Comparison of ENCODE assay signal across 9 mouse cellular contexts in the genomic region with DNA sequence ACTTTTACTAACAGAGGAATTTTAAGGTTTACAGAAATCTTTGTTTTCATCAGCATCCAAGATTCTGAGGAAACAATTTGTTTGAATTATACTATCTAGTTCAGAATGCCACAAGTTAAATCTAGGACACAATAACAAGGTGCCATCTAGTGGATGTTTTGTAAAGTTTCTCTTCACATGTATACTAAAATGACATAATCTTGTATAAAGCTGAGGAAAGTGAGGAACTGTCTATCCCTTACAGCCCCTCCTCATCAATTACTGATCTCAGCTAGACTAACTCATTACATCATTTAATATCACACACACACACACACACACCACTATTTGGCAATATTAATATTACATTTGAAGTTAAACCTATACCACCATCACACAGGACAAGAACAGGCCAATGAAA.
DNase-seq lines count a peak whose midpoint lies in the region; ATAC-seq and TF ChIP-seq lines count a peak whose summit lies in the region.
"Had no signal": no experiment of that assay in that cellular context is flagged by ENCODE, and none has a peak within 500 bp of the region (broad histone marks: within the 10 kb centered on the region; RNA-seq: fewer than 3 reads in every experiment).

No protein-coding gene starts in this region.

- no peaks in the 10 kb centered on the region for H3K27me3 ChIP-seq in forebrain, embryonic 13.5 days
- no peaks in the 10 kb centered on the region for H3K27me3 ChIP-seq in forebrain, embryonic 16.5 days (replicated peaks; ENCODE audit: control insufficient read depth, insufficient read depth, low read length)
- H3K27me3 ChIP-seq in lung, embryonic 14.5 days (ENCODE audit: insufficient read depth, low read length), result no peaks in the 10 kb centered on the region
- H3K27me3 ChIP-seq in forebrain, embryonic 15.5 days, result no peaks in the 10 kb centered on the region
- H3K27me3 ChIP-seq: limb, embryonic 13.5 days had no signal

- no peaks in the 10 kb centered on the region for H3K9me3 ChIP-seq in forebrain, embryonic 13.5 days (replicated peaks)
- no peaks in the 10 kb centered on the region for H3K9me3 ChIP-seq in forebrain, embryonic 16.5 days (ENCODE audit: control insufficient read depth, low read length)
- H3K9me3 ChIP-seq in lung, embryonic 14.5 days (ENCODE audit: low read depth, low read length), result no peaks in the 10 kb centered on the region
- no peaks in the 10 kb centered on the region for H3K9me3 ChIP-seq in forebrain, embryonic 15.5 days
- H3K9me3 ChIP-seq: limb, embryonic 13.5 days had no signal

- no peak overlapping the region for H3K9ac ChIP-seq in forebrain, embryonic 13.5 days
- H3K9ac ChIP-seq in forebrain, embryonic 16.5 days (replicated peaks; ENCODE audit: low read depth, low read length), result no peak overlapping the region
- H3K9ac ChIP-seq in lung, embryonic 14.5 days, result no peak overlapping the region
- no peak overlapping the region for H3K9ac ChIP-seq in forebrain, embryonic 15.5 days (replicated peaks)
- H3K9ac ChIP-seq: limb, embryonic 13.5 days had no signal

- no peak overlapping the region for H3K27ac ChIP-seq in forebrain, embryonic 13.5 days
- no peak overlapping the region for H3K27ac ChIP-seq in forebrain, embryonic 16.5 days (ENCODE audit: low read length)
- no peak overlapping the region for H3K27ac ChIP-seq in lung, embryonic 14.5 days (ENCODE audit: low read depth)
- no peak overlapping the region for H3K27ac ChIP-seq in forebrain, embryonic 15.5 days (replicated peaks)
- H3K27ac ChIP-seq: limb, embryonic 13.5 days had no signal

- no peak overlapping the region for H3K4me2 ChIP-seq in forebrain, embryonic 13.5 days
- no peak overlapping the region for H3K4me2 ChIP-seq in forebrain, embryonic 16.5 days (ENCODE audit: low read length)
- no peak overlapping the region for H3K4me2 ChIP-seq in lung, embryonic 14.5 days
- no peak overlapping the region for H3K4me2 ChIP-seq in forebrain, embryonic 15.5 days (replicated peaks)
- H3K4me2 ChIP-seq: limb, embryonic 13.5 days had no signal

- no peak overlapping the region for H3K4me3 ChIP-seq in forebrain, embryonic 13.5 days
- H3K4me3 ChIP-seq in forebrain, embryonic 16.5 days (replicated peaks; ENCODE audit: low read length), result no peak overlapping the region
- H3K4me3 ChIP-seq in lung, embryonic 14.5 days (ENCODE audit: low read depth, low read length), result no peak overlapping the region
- H3K4me3 ChIP-seq in forebrain, embryonic 15.5 days, result no peak overlapping the region
- H3K4me3 ChIP-seq: limb, embryonic 13.5 days had no signal

- DNase-seq in lung, embryonic 14.5 days, result peak; percentile 72
- no peak for DNase-seq in lung, postnatal 14 days
- DNase-seq in retina, embryonic 14.5 days (ENCODE audit: low spot score), result peak; percentile 60
- DNase-seq in right cerebral cortex, postnatal 25 days, result no peak
- DNase-seq in heart, postnatal 36 days, result no peak

- H3K4me1 ChIP-seq in forebrain, embryonic 13.5 days, result peaks cover 15% of the 10 kb centered on the region
- peaks cover 13% of the 10 kb centered on the region for H3K4me1 ChIP-seq in forebrain, embryonic 16.5 days (replicated peaks; ENCODE audit: control insufficient read depth, insufficient read depth, low read length)
- H3K4me1 ChIP-seq in lung, embryonic 14.5 days (ENCODE audit: insufficient read depth), result no peaks in the 10 kb centered on the region
- peaks cover 19% of the 10 kb centered on the region for H3K4me1 ChIP-seq in forebrain, embryonic 15.5 days
- H3K4me1 ChIP-seq: limb, embryonic 13.5 days had no signal

- peak; percentile 56 for TF ChIP-seq CTCF in lung, embryonic 14.5 days (IDR thresholded peaks at IDR 0.05; ENCODE audit: low read depth)

- no peaks in the 10 kb centered on the region for H3K36me3 ChIP-seq in forebrain, embryonic 13.5 days (ENCODE audit: poor library complexity, severe bottlenecking)
- H3K36me3 ChIP-seq in forebrain, embryonic 16.5 days (ENCODE audit: control insufficient read depth, insufficient read depth), result no peaks in the 10 kb centered on the region
- no peaks in the 10 kb centered on the region for H3K36me3 ChIP-seq in lung, embryonic 14.5 days (ENCODE audit: insufficient read depth)
- H3K36me3 ChIP-seq in forebrain, embryonic 15.5 days, result no peaks in the 10 kb centered on the region
- H3K36me3 ChIP-seq: limb, embryonic 13.5 days had no signal

- intact Hi-C loops in heart, postnatal 36 days (cut with DNase I), result loop anchor here (5.0 kb wide), 3 partner anchors 49 to 794 kb away; no protein-coding TSS in a partner anchor

- ATAC-seq in forebrain, embryonic 13.5 days, result peak; percentile 52
- ATAC-seq in forebrain, embryonic 16.5 days, result no peak
- ATAC-seq in lung, embryonic 14.5 days (ENCODE audit: insufficient read depth), result peak; percentile 16; the same call in 1 of the 2 replicates
- 0 out of 2 replicates have a peak, but pooled peaks have one; percentile 23 for ATAC-seq in forebrain, embryonic 15.5 days (replicated peaks)

Comparison
In these comparisons a context has a peak if more than half of its experiments do, and no peak if none do; other contexts are left out.
1. DNase-seq: peak in lung, embryonic 14.5 days (single experiment) and retina, embryonic 14.5 days (single experiment); none in lung, postnatal 14 days (single experiment), right cerebral cortex, postnatal 25 days (single experiment) and heart, postnatal 36 days (0 of 2).